Comparison of ENCODE assay signal across 8 mouse cellular contexts in the genomic region with DNA sequence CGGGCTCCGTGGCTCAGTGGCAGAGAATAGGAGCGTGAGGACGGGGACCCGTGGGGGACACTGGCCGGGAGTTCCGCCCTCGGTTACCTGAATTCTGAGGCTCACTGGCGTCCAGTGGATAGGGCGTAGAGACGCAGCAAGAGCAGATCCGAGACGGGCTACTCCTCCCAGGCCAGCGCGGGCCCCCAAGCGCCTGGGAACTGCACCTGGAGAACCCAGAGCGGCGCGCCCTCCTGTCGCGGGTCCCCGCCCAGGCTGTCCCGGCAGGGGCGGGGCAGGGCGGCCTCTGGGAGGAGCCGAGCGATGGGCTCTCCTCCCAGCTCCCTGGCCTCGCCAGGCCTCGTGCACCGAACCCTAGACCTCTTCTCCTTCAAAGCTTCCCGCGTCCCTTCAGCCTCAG. TPM values are rescaled to one million over a fixed set of nuclear protein-coding genes. Genes with fewer than 3 reads are reported as not detected.
A peak's percentile ranks its signal among the peaks of the same experiment; 100 is the strongest.
DNase-seq lines count a peak whose midpoint lies in the region; ATAC-seq and TF ChIP-seq lines count a peak whose summit lies in the region.

Gene Paqr5 (minus strand): TSS at position 257 of the 400 bp plus-strand sequence.

- peak within 1 kb of the TSS; percentile 36 for H3K4me3 ChIP-seq in forebrain, embryonic 15.5 days
- H3K4me3 ChIP-seq in intestine, postnatal 0 days (ENCODE audit: low read depth, low read length) = peak within 1 kb of the TSS; percentile 38
- peak within 1 kb of the TSS; percentile 28 for H3K4me3 ChIP-seq in neural tube, embryonic 15.5 days (replicated peaks)

- H3K9me3 ChIP-seq in forebrain, embryonic 15.5 days = no peaks in the 10 kb centered on the region
- no peaks in the 10 kb centered on the region for H3K9me3 ChIP-seq in intestine, postnatal 0 days (ENCODE audit: control insufficient read depth)
- no peaks in the 10 kb centered on the region for H3K9me3 ChIP-seq in neural tube, embryonic 15.5 days (replicated peaks)

- peak within 1 kb of the TSS; percentile 14 for H3K9ac ChIP-seq in forebrain, embryonic 15.5 days (replicated peaks)
- H3K9ac ChIP-seq in intestine, postnatal 0 days (ENCODE audit: low read depth, low read length) = peak within 1 kb of the TSS; percentile 46; the same call in 1 of the 2 replicates
- H3K9ac ChIP-seq in neural tube, embryonic 15.5 days (replicated peaks) = no peak within 1 kb of the TSS

- no peak for ATAC-seq in forebrain, embryonic 15.5 days (replicated peaks)
- peak; percentile 86 for ATAC-seq in intestine, postnatal 0 days
- no peak for ATAC-seq in neural tube, embryonic 15.5 days (ENCODE audit: low FRiP score)
- no peak for ATAC-seq in inflammation-experienced regulatory T-cells, adult 6 months

- no peaks in the 10 kb centered on the region for H3K36me3 ChIP-seq in forebrain, embryonic 15.5 days
- no peaks in the 10 kb centered on the region for H3K36me3 ChIP-seq in intestine, postnatal 0 days (ENCODE audit: control insufficient read depth, insufficient read depth)
- H3K36me3 ChIP-seq in neural tube, embryonic 15.5 days = no peaks in the 10 kb centered on the region

- peaks cover 9% of the 10 kb centered on the region for H3K4me1 ChIP-seq in forebrain, embryonic 15.5 days
- 0 out of 2 replicates have a peak, but pooled peaks cover 4% of the 10 kb centered on the region for H3K4me1 ChIP-seq in intestine, postnatal 0 days (replicated peaks; ENCODE audit: control insufficient read depth, insufficient read depth, low read length)
- peaks cover 11% of the 10 kb centered on the region for H3K4me1 ChIP-seq in neural tube, embryonic 15.5 days

- no peak within 1 kb of the TSS for H3K27ac ChIP-seq in forebrain, embryonic 15.5 days (replicated peaks)
- H3K27ac ChIP-seq in intestine, postnatal 0 days (ENCODE audit: low read depth, low read length) = no peak within 1 kb of the TSS
- no peak within 1 kb of the TSS for H3K27ac ChIP-seq in neural tube, embryonic 15.5 days (replicated peaks)

- DNase-seq in CD4-positive helper T cell, adult 2 months (ENCODE audit: low read depth, low spot score) = peak; percentile 52
- DNase-seq in adrenal gland, postnatal 10 days = peak; percentile 79
- DNase-seq in lung, adult 18-20 months = peak; percentile 45 to 71
- DNase-seq in urinary bladder, postnatal 36 days (ENCODE audit: low spot score in 2 of 2) = peak; percentile 76 to 81

- WGBS in forebrain, embryonic 15.5 days = 2% methylated on average over 32 of the region's 32 CpGs
- WGBS in intestine, postnatal 0 days = 1% methylated on average over 32 of the region's 32 CpGs
- WGBS in neural tube, embryonic 15.5 days = 2% methylated on average over 32 of the region's 32 CpGs

- H3K4me2 ChIP-seq in forebrain, embryonic 15.5 days (replicated peaks) = peak within 1 kb of the TSS; percentile 64
- peak within 1 kb of the TSS; percentile 88 for H3K4me2 ChIP-seq in intestine, postnatal 0 days (replicated peaks; ENCODE audit: low read depth)
- H3K4me2 ChIP-seq in neural tube, embryonic 15.5 days = peak within 1 kb of the TSS; percentile 60

- H3K27me3 ChIP-seq in forebrain, embryonic 15.5 days = peaks cover 18% of the 10 kb centered on the region
- H3K27me3 ChIP-seq in intestine, postnatal 0 days (replicated peaks; ENCODE audit: control insufficient read depth, insufficient read depth, low read length) = 0 out of 2 replicates have a peak, but pooled peaks cover 15% of the 10 kb centered on the region
- H3K27me3 ChIP-seq in neural tube, embryonic 15.5 days (replicated peaks) = peaks cover 26% of the 10 kb centered on the region

- no peak for TF ChIP-seq CTCF in intestine, postnatal 0 days (IDR thresholded peaks at IDR 0.05; ENCODE audit: low read depth)

RNA-seq across cellular contexts. Expression of gene Paqr5, which starts in this region (rescaled TPM):
- total RNA-seq in adrenal gland, postnatal 10 days (2021) = under 1 TPM; 0.48 to 0.51 TPM
- 0.17 and 0.29 TPM in 2 replicates for polyA plus RNA-seq in forebrain, embryonic 15.5 days (2015; fragmentation: Nextera tagmentation; extraction: Ambion mirVana)
- polyA plus RNA-seq in intestine, postnatal 0 days (2015; fragmentation: Nextera tagmentation; extraction: Ambion mirVana) = 2.1 and 5.1 TPM in 2 replicates
- 0.24 and 3.7 TPM in 2 replicates for polyA plus RNA-seq in neural tube, embryonic 15.5 days (2015; fragmentation: Nextera tagmentation; extraction: Ambion mirVana)
- under 1 TPM; 0.10 to 0.23 (median 0.22) TPM for polyA plus RNA-seq in inflammation-experienced regulatory T-cells, adult 6 months (2017; shearing (Covaris generic))

Comparison
In these comparisons a context has a peak if more than half of its experiments do, and no peak if none do; other contexts are left out.
1. Peak in DNase-seq in adrenal gland, postnatal 10 days; RNA of the gene not detected or under 1 TPM.